Mouse (Mus musculus) telencephalon, adult 2 months (tissue): ENCODE results near the gene Cenpj.

Experiments used
- DNase-seq: peaks from one replicate; pipeline ENCODE4 v3.0.0-alpha.2; 2011; ENCODE audit warnings: low read depth, low spot score

The Cenpj gene

GRCm38 (mm10) chr14:56575416-56575815 lies at the start of gene Cenpj, which contains the start of gene Parp4:
Gene Cenpj, minus strand, starts transcription at chr14:56575425.
Gene Parp4, plus strand, starts transcription at chr14:56575619.
- no peak for DNase-seq

DNA sequence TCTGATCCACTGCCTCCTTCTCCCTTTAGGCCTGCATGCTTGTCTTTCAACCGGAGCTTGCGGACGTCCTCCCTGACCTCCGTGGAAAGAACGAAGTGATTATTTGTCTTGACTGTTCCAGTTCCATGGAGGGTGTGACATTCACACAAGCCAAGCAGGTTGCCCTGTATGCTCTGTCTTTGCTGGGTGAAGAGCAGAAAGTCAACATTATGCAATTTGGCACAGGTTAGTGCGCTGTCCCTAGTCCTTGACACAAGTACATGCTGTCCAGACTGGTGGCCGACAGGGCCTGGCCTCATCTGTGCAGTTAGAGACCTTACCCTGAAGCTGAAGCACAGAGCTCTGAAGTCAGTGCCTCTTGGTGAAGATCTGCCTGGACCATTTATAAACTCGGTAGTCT lies 45.2 kb upstream of the Cenpj start:
- DNase-seq: no peak

DNA sequence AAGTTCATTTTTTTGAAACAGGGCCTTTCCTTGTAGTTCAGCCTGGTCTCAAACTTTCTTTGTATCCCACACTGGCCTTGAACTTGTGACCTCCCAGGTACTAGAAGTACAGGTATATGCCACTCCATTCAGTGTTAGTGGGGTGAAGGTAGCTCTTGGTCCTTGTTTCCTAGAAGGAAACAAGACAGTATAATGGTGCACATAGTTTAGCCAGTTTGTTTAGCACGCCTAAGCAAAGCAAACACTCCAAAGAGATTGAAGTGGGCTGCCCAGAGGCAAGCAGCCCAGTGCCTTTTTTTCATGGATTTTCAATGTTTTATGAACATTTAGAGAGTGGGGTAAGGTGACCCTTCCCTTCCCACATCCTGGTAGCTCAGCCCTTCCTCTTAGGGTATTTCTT lies 42.2 kb upstream of the Cenpj start:
- no peak for DNase-seq

DNA sequence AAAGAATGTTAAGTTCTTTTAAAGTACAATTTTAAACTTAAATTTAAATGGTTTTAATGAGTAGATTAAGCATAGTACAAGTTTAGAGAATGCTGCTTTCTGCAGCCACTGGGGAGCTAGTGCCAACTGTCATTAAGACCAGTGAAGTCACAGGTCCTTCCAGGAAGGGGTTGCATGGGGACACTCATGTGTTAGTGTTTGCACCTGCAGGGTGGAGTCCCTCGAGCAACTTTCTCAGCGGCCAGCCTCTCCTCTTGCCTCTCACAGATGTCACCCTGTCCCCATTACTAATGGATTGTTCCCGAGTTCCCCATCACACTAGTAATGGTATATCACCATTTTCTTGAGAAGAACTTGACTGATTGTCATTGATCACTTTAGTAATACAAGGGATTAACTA lies 38.0 kb upstream of the Cenpj start:
- no peak for DNase-seq

DNA sequence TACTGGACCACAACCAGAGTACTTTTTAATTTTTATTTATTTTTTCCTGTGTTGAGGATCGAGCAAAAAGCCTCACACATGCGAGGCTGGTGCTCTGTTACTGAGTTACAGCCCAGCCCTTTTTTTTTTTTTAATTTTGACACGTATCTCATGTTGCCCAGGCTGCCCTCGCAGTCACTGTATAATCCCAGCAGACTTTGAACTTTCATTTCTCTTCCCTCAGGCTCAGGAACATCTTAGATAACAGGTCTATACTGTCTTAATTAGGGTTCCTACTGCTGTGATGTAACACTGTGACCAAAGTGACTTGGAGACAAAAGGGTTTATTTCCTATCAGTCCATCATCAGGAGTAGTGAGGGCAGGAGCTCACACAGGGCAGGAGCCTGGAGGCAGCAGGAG lies 29.9 kb upstream of the Cenpj start:
- no peak for DNase-seq

DNA sequence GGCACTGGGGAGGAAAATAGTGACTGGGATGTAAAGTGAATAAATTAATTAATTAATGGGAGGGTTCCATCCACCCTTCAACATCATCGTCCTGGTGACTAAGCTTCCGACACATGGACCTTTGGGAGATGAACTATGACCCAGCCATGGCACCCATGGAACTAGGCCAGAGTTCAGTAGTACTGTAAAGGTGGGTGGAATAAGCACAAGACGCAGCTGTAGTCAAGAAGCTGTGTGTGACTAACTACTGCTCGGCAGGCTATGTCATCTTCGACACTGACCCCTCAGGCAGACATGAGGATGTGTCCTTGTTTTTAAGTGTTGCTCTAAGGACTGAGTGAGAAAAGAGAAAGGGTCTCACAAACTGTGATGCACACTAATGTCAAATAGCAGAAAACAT lies 29.2 kb upstream of the Cenpj start:
- DNase-seq: no peak

GRCm38 (mm10) chr14:56602069-56602468 lies 26.8 kb upstream of the Cenpj start:
- DNase-seq: no peak

GRCm38 (mm10) chr14:56598759-56599158 lies 23.5 kb upstream of the Cenpj start:
- no peak for DNase-seq

DNA sequence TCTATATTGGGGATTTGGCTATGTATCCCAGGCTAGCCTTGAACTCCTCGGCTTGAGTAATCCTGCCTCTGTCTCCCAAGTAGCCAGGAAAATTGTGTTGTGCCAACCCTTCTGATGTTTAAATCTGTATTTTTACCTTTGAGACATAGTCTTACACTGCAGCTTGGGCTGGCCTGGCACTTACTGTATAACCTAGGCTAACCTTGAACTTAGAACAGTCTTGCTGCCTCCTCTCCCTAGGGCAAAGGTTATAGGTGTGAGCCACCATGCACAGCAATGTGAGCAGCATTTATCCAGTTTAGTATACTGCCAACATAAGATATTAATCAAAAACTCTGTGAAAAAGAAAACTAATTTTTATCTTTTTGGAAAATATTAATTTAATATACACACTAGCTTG lies 19.6 kb upstream of the Cenpj start:
- DNase-seq: no peak

DNA sequence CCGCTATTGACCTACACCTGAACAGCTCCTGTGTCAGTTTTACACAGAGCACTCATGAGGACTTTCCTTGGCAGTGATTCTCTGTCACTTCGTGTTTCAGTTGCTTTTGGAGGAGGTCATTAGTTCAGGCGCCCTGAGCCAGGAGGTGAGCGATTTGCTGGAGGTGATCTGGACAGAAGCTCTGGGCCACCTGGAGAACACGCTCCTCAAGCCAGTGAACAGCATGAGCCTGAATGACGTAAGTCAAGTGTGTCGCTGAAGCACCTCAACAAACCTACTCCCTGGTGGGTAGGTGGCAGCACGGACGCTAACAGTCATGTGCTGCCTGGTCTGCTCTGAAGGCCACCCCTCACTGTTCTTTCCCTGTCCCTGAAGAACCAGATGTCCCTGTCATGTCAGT lies 17.0 kb upstream of the Cenpj start:
- no peak for DNase-seq

GRCm38 (mm10) chr14:56582294-56582693 lies 7.1 kb upstream of the Cenpj start:
- DNase-seq: no peak

DNA sequence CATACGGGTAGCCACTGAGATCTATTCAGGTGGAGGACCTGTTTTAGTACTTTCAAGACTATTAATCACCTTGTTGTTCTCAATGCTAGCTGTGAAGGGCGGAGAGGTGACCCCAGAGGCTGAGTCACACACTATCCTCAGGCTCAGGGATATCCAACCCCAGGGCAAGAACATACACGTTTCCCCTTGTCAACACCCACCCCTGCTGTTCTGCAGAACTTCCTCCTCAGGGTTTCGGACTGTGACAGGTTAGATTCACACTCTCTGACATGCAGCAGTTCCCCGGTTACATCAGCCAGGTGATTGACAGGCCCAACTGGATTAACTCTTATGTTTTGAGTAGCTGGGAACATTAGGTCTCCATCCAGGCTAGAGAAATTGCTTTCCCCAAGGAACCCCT lies 5.9 kb upstream of the Cenpj start:
- no peak for DNase-seq

- no peak for DNase-seq
These were observed 3.8 kb upstream of the Cenpj start for GRCm38 (mm10) chr14:56579011-56579410.

DNA sequence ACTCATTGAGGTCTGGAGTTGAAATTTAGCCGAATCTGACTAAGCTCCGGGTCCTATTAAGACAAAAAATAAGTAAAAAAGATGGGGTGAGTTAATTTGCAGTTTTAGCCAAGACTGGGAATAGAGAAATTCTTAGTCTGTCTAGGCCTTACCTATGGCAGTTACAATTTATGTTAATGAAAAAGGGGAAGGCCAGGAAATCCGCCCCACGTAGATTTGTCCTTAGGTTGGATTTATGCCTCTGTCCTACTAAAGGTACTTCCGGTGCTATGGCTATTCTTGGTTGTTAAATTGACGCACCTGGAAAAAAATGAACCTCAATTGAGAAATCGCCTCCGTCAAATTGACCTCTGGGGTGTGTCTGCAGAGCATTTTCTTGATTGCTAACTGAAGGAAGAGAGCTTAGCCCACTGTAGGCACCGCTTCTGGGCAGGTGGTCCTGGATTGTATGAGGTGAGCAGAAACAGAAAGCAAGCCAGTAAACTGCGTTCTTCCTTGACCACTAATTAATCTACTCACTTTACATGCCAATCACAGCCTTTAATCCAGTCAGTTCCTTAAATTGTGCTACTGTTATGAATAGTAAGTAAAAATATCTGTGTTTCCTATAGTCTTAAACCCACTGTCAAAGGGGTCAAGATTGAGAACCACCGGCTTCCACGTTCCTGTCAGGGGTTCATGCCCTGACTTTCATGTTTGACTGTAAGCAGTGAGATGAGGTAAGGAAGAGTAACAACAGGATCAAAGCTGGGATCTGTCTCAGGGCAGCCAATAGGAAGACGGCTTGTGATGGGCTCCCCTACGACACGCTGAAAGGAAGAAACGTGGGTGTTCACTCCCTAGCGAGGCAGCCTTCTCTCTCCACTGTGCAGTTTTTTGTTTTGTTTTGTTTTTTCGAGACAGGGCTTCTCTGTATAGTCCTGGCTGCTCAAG lies 1.0 kb upstream of the Cenpj start:
- no peak for DNase-seq

DNA sequence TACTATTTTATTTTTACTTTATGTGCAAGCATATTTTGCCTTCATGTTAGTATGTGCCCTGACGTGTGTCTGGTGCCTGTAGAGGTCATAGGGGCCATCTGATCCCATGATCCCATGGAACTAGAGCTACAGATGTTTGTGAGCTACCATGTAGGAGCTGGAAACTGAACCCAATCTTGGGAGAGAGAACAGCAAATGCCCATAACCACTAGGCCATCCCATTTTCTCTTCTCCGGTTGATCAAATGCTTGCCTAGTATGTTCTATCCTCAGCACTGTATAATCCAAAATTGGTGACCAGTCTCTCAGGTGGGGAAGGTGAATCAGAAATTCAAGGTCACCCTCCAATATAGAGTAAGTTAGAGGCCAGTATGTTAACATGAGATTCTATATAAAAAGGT lies 2.7 kb downstream of the Cenpj start:
- DNase-seq: no peak

- peak; percentile 89 for DNase-seq
These were observed 3.7 kb downstream of the Cenpj start for GRCm38 (mm10) chr14:56571310-56572093.

- no peak for DNase-seq
These were observed 6.2 kb downstream of the Cenpj start for GRCm38 (mm10) chr14:56569041-56569440.

DNA sequence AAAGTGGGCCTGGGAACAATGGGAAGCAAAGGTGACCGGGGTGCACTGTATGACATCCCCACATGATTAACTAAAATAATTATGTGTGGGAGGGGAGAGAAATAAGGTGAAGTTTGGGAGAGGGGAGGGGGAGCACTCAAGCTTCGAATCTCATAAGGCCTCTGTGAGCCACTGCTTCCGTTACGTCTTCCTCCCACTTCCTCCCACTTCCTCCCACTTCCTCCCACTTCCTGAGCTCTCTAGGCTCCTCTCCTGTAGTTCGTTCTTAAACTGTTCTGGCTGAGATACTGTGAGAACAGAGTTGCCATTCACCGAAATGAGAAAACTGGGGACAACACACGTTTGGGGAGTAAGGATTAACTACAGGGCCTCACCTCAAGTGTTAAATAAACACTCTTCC lies 7.7 kb downstream of the Cenpj start:
- DNase-seq: no peak

GRCm38 (mm10) chr14:56559134-56559533 lies 16.1 kb downstream of the Cenpj start:
- DNase-seq: no peak

DNA sequence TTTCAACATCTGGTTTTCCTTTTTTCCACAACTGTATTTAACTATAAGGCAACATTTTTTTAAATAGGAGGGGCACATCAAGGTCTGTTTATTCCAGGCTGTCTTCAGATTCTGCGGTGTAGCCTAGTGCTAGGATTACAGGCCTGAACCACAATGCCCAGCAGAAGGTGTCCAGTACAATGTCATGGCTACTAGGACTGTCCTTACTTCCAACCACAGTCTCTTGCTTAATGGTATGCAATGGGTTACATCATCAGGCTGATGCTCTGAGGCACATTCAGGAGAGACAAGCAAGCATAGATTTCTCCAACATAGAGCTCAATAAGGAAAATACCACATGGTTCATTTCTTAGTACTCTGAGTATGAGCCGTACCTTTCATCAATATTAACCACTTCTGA lies 20.5 kb downstream of the Cenpj start:
- DNase-seq: no peak

DNA sequence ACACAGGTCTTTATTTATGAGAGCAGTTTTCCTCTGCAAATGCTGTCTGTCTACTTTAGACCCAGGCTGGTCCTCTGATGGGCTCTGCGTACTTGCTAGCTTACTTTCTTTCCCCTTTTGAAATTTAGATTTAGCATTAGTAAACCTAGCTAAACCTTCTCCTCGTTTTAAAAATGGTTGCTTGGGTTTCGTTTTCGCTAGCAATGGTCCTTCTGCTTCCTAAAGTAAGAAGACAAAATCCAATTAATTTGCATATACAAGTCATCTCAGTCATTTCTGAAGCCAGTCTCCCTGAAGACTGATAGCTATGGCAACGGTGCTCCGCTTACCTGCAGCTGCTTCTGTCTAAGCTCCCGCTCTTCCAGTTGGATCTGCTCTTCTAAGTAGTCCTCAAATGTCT lies 21.9 kb downstream of the Cenpj start:
- DNase-seq: no peak

DNA sequence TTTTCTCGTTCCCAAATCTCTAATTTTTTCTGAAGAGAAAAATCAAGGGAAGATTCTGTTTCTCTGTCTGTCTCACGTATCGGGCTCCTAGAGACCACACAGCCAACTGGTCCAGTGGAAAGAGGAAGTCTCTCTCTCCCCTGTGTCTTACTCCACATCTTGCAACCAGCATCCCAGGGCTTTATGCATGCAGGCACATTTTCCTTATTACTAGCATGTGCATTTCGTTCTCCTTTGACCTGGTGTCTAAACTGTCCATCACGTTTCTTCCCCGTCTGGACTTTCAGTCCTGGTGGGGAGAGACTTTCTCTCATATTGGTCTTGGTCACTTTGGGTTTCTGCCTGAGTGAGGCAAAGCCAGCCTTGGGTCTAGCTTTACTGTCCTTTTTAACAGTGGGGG lies 22.3 kb downstream of the Cenpj start:
- no peak for DNase-seq

DNA sequence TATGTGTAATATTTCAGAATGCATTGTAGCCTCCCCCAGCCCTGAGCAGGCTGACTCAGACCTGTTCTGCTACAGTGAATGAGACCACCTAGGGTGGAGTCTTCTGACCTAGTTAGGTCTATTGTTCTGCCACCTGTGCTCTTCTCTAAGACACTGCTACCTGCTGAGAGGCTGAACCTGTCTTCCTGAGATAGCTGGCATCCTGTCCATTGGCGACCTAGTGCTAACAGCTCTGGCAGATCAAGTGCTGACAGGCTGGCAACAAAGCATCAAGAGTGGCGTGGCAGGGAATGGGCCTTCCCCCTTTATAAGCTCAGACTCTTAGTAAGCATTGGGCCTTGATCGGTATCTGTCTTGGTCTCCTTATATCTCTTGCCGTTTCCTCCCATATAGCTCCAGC lies 24.3 kb downstream of the Cenpj start:
- no peak for DNase-seq
